Comparison of ENCODE assay signal across 13 mouse cellular contexts in genomic region chr17:86370106-86370742, GRCm38 (mm10).
"Had no signal": no experiment of that assay in that cellular context is flagged by ENCODE, and none has a peak within 500 bp of the region (broad histone marks: within the 10 kb centered on the region; RNA-seq: fewer than 3 reads in every experiment).

No protein-coding gene starts in this region.

- H3K9me3 ChIP-seq: limb, embryonic 12.5 days; limb, embryonic 15.5 days; midbrain, embryonic 10.5 days had no signal

- H3K27me3 ChIP-seq: limb, embryonic 12.5 days; limb, embryonic 15.5 days had no signal

- DNase-seq: kidney, adult 2 months; left cerebral cortex, postnatal 4 days; liver, postnatal 0 days; lung, embryonic 14.5 days; thymus, adult 18-20 months; thymus, postnatal 36 days had no signal

- H3K4me3 ChIP-seq: limb, embryonic 12.5 days; limb, embryonic 15.5 days; midbrain, embryonic 10.5 days had no signal

- H3K27ac ChIP-seq: kidney, postnatal 0 days; limb, embryonic 12.5 days; limb, embryonic 15.5 days; liver, embryonic 14.5 days; macrophage had no signal

- H3K36me3 ChIP-seq: limb, embryonic 12.5 days; limb, embryonic 15.5 days; midbrain, embryonic 10.5 days had no signal

- ATAC-seq: liver, postnatal 0 days had no signal

- H3K9ac ChIP-seq: limb, embryonic 12.5 days; limb, embryonic 15.5 days; liver, embryonic 14.5 days; liver, postnatal 0 days; lung, embryonic 14.5 days had no signal

- H3K4me2 ChIP-seq: limb, embryonic 12.5 days; limb, embryonic 15.5 days; liver, embryonic 11.5 days; lung, embryonic 14.5 days had no signal
